Mouse (Mus musculus) c-Kit-negative CD71-positive TER-119-positive erythroid progenitor cells, embryonic 14.5 days (primary cell): ENCODE measurements around the gene Ephx1.
"Not testable (repeated sequence)": the region's sequence is repeated elsewhere in the genome, so short reads cannot be mapped to it uniquely, and the experiment has no call there.

Source experiments
- DNase-seq: peaks from one replicate; pipeline ENCODE4 v3.0.0-alpha.2; 2013; ENCODE audit warnings: low read depth, low spot score

Ephx1 gene

DNA sequence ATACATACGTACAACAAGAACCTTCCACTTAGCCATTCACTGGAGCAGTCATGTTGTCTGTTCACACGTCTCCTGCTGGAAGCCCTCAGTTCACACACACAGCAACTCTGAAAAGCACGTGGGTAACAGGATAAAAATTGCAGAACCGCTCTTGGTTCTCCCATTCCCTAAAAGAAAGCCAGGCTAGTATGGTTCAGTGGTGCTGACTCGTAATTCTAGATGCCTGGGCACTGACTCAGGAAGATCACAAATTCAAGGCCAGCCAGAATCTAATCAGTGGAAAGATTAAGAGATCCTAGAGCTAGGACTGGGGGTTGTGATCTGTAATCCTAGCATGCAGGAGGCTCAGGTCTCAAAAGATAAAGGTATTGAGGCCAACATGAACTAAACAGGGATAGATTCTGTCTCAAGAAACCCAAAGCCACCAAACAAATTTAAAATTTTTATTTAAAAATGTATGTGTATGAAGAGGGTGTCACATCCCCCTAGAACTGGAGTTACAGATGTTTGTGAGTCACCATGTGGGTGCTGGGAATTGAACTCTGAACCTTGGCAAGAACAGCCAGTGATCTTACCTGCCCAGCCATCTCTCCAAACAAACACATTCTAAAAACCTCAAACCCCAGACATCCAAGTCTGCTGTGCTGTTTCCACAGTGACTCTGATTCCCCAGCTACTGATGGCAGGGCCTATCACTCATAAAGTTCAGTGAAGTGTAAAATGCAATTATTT, at the start of gene Ephx1:
TSS of gene Ephx1 (minus strand) at position 149 of the 732 bp plus-strand sequence.
- DNase-seq: no peak

DNA sequence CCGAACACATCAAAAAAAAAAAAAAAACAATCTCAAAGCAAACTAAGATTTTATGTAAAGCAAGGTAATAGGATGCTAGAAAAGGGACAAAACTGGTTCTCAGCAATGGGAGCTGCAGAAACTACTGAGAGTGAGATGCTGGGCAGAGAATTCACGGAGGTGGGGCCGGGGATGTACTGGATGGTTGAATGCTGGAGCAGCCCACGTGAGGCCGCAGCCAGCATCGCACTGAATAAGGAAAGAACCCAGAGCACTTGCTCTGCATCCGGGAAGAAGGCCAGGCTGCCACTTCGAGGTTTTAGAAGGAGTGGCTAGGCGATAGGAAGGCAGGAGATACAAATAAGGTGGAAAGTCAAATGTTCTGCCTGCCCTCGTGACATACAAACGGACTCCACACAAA, 49.0 kb upstream of the Ephx1 start:
- no peak for DNase-seq

- DNase-seq: no peak
Measured at GRCm38 (mm10) chr1:181068344-181068743, 47.6 kb upstream of the Ephx1 start.

DNA sequence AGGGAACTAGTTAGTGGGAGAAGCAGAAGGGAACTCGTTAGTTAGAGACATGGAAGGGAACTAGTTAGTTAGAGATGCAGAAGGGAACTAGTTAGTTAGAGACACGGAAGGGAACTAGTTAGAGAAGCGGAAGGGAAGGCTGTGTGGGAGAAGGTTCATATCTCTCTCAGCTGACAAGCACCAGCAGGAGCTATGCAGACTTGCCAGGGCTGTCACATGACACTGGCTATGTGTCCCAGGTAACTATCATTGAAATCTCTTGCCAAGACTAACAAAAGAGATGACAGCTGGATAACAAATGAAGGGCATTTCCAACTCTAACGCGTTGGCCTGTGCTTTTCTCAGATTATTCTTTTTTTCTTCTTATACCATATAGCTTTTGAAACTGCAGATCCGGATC, 43.9 kb upstream of the Ephx1 start:
- no peak for DNase-seq

DNA sequence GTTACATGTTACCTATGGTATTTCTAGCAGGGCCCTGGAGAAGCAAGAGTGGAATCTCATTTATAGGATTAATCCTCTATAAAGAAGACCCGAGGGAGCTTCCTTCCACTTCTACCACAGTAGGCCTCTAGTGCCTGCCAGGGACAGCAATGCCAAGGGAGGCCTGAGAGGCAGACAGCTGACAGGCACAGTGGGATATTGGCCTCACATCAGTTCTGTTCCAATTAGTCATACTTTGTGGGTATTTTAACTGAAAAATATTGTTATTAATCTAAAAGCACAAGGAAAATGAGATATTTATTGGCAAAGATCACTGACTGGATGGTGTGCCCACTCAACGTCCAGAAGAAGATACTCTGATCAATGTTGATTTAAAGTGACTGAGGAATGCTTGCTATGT, 43.3 kb upstream of the Ephx1 start:
- DNase-seq: no peak

DNA sequence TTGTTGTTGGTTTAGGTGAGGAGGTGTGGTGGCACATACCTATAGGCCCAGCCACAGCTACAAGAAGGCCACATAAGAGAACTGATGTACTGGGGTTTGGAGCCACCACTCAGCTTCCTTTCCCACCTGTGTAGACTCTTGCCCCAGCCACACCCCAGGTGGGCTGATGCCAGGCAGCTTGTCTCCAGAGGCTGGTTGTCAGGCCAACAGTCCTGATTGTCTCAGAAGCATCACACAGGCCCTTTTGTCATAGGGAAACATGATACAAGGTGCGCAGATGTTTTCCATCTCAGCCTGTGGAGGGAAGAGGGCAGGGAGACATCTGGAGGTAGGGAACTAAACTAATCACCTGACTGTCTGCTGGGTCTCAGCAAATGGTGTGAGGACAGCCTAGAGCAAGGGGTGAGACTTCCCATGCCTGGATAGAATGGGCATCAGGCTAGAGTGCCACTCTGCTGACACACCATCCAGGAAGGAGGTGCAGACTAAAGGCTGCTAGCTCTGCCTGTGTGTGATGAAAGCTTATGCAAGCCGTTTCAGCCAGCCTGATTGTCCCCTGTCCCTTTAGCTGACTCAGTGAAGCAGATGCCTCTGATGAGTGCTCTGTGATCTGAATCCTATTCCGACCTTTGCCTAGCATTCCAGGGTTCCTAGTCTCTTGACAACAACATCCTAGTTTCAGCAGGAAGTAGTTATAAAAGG, 41.2 kb upstream of the Ephx1 start:
- DNase-seq: no peak

GRCm38 (mm10) chr1:181052898-181053297, 32.2 kb upstream of the Ephx1 start:
- DNase-seq: no peak

DNA sequence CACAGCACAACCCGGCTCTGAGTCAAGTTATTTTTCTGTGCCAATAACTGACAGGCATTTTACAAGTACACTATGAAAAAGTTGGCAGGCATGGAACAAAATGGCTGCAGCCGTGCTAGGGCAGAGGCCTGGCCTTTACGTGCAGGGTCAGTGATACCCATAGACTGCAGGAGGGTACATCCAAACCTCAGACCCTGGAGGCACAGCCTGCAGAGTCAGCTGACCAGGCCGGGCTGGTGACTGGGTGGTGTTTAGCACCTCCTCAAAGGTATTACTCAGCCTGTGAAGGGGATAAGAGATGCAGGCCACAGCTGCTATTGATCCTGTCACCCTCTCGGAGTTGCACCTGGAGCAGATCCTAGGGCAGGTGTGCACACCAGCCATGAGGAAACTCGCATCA, 30.2 kb upstream of the Ephx1 start, which contains the start of gene 9130409I23Rik:
TSS of gene 9130409I23Rik (plus strand) at position 301 of the 400 bp plus-strand sequence.
- DNase-seq: no peak

- DNase-seq: no peak
Measured at GRCm38 (mm10) chr1:181049328-181049842, 28.7 kb upstream of the Ephx1 start.

- DNase-seq: no peak
Measured at GRCm38 (mm10) chr1:181047520-181047919, 26.8 kb upstream of the Ephx1 start.

DNA sequence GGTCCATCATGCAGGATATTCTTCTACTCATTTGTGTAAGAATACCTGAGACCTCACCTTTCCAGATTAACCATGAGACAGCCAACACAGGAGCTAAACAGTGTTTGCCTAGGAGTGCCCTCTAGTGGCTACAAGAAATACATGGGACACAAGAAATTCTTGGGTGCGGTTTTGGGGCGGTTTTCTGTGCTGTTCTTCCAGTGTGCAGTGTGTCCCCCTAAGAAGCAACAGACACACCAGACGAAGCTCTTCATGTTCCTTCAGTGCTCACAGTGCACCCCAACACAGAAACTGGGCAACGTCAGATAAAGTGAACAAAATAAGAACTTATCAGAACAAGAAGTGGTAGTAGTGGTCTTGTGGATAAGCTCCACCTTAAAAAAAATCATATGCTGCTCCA, 18.9 kb upstream of the Ephx1 start:
- DNase-seq: peak; percentile 30

- DNase-seq: no peak
Measured at GRCm38 (mm10) chr1:181037623-181038022, 16.9 kb upstream of the Ephx1 start.

GRCm38 (mm10) chr1:181035015-181035778, 14.5 kb upstream of the Ephx1 start:
- DNase-seq: not testable (repeated sequence)

DNA sequence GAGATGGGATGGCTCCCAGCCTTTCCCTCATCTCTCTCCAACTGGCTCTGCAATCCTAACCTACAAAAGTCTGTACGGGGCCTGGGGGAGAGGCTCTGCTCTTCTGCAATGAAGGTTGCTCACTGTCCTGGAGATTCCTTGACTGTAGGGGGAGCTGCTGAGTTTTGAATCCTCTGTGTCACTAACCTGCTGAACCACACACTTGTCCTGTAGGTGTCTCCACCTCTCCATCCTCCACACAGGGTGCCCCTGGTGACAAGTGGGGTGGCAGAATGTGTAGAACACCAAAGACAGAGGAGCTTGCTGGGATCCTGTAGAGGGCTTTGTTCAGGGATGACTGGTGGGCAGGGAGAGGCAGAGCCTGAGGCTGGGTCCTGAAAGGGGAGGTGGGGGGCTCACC, 1.6 kb upstream of the Ephx1 start:
- peak; percentile 28 for DNase-seq

- no peak for DNase-seq
Measured at GRCm38 (mm10) chr1:181021488-181021865, 773 bp upstream of the Ephx1 start.

DNA sequence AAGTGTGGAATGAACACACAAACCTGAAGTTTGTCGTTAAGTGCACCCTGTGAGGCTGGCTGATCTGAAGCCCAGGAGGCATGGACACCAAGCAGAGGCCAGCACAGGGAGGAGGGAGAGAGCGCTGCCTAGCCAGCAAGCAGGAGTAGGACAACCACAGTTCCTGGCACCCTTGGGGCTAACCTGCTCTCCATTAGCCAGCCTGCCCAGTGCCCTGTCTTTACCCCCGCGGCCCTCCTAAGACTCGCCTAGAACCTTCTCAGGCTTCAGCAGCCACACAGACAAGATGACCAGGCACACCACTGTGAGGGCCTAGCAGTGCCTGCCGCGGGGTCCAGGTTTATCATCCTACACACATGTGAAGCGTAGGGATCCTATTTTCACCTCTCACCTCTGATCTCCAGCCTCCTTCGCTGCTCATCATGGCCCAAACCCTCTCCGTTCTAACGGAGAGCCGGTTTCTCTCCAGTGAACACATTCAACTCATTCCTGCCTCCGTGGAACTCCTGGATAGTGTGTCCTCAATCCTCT, 2.7 kb downstream of the Ephx1 start:
- no peak for DNase-seq

DNA sequence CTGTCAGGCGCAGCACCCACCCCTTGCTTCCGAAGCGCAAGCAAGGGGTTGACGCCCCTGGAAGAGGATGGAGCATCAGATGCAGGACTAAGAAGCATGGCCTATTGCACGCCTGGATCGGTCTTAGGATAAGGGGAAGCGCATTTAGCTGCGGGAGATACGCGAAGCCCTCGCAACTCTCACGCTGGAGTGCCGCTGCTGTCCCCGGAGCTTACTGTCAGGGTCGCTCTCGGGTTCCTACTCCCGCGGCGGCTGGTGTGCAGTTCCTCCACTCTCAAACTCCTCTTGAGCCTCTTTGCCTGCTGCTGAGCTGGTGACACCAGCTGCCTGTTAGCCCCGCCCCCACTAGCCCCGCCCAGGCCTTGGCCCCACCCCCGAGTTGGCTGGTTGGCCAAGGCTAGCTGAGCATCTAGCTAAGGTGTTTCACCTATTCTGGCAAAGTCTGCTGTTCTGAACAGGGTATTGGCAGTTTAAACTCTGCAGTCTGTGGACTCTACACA, 3.4 kb downstream of the Ephx1 start:
- DNase-seq: peak; percentile 24

DNA sequence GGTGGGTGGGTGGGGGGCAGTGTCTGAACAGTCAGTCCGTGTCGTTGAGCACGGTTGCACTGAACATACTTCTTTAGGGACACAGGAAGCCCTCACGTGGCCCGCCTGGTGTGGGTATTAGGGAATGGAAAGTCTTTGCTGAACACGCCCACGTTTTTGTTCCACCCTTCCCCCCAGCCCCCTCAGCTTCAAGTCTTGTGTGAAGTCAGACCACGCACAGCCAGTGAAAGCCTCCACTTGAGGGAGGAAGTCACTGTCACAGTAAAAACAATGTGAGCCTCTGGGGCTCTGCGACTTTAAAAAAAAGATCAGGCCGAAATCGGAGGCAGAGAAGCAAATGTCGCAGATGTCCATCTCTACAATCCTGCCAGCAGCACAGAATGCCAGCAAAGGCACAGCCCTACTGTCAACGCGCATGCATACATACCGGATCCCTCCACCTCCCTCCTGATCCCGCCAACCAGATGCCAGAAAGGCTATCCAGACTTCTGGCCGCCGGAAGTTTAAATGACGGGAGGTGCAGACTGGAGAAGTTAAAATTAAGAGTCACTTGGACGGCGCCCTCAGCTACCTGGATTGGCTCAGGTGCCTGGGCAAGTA, 4.1 kb downstream of the Ephx1 start:
- no peak for DNase-seq

DNA sequence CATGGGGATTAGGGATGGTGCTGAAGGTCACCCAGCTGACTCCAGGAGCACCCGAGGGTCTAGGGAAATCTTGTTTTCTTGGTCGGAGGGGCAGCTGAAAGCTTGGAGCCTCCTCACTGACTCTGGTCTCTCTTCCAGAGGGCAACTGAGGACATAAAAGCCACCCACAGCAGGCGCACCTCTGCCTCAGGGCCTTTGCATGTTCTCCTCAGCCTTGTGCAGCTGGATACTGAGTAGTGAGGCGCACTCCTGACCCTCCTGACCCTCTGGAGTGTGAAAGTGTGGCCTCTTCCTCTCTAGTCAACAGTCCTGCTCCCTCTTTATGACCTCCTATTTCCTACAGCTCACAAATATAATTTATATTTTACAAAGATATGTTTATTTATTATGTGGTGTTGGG, 4.7 kb downstream of the Ephx1 start:
- no peak for DNase-seq

GRCm38 (mm10) chr1:181015558-181015957, 5.1 kb downstream of the Ephx1 start:
- no peak for DNase-seq

- no peak for DNase-seq
Measured at GRCm38 (mm10) chr1:181014731-181015500, 5.8 kb downstream of the Ephx1 start.
